Mouse (Mus musculus): ENCODE data around the gene Banp.

GRCm38 (mm10) chr8:121950749-121951655, 1.5 kb downstream of the Banp start:
- TF ChIP-seq POLR2A (IDR thresholded peaks at IDR 0.05; ENCODE audit: extremely low read depth, insufficient read depth, low read length), result no peak
- TF ChIP-seq CTCF (IDR thresholded peaks at IDR 0.05; ENCODE audit: extremely low read depth, insufficient read depth, low read length), result no peak
